Mouse (Mus musculus) cerebellum, adult 2 months (tissue): ENCODE measurements around the gene Dync1h1.
A peak's percentile ranks its signal among the peaks of the same experiment; 100 is the strongest.

ENCODE experiments used
- CTCF ChIP-seq: fragments of 200-500 bp; IDR thresholded peaks from 2 replicates; pipeline ENCODE4 v1.5.1; 2011; ENCODE audit warnings: low read depth, mild to moderate bottlenecking, control low read depth, low read length, moderate library complexity, borderline replicate concordance; ENCODE audit not compliant: insufficient read depth
- POLR2A ChIP-seq: fragments of 200-500 bp; IDR thresholded peaks from 2 replicates; pipeline ENCODE4 v1.6.1; 2011; ENCODE audit warnings: low read length, control low read depth, borderline replicate concordance; ENCODE audit not compliant: insufficient read depth

DNA sequence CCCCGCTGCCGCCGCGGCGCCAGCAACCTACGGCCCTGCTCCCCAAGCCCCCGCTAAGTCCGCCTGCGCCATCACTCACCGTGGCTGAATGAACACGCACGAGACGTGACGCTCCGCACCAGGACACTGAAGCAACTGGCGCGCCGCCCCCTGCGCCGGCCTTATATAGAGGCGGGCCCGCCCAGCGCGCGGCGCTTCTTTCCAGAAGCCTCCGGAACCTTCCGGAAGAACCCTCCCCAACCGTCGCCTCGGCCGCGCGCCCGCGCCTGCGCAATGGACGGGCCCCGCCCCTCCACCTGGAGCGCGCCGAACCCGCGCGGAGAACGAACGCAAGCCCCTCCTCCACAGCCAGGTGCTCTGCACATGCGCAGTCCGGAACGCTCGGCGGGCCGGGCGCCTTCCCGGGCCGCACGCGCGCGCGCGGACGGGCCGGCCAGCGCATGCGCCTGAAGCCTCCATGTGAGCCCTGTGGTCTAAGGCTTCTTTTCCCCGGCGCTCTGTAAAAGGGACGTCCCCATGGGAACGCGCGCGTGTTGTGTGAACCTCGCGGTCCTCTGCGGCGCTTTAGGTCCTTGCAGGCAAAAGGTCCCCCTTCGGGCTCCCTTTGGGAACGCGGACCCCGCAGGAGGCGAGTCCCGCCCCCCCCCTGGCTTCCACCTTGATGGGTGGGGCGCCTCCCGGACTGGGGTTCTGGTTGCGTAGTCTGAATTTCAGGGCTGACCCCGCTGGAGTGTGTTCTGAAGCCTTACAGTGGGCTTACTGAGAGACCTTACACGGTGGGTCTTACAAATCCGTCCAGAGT is 95.1 kb downstream of the Dync1h1 start:
- TF ChIP-seq CTCF (no peak), POLR2A (peak; percentile 93)
